Mouse (Mus musculus) hindbrain, embryonic 14.5 days (tissue): ENCODE measurements around the gene Samhd1. TPM values are rescaled to one million over a fixed set of nuclear protein-coding genes. Genes with fewer than 3 reads are reported as not detected.
"Not testable (repeated sequence)": the region's sequence is repeated elsewhere in the genome, so short reads cannot be mapped to it uniquely, and the experiment has no call there.

Experiments
- ATAC-seq: fragments of 200-750 bp; cut with Nextera tagmentation; 2 replicates; pipeline ENCODE4 v1.8.0; 2017; ENCODE audit warnings: moderate number of reproducible peaks, mild to moderate bottlenecking, moderate TSS enrichment, moderate library complexity; ENCODE audit not compliant: low FRiP score
- DNase-seq: peaks from one replicate; pipeline ENCODE4 v3.0.0-alpha.2; 2015; ENCODE audit warnings: low spot score
- H3K27ac ChIP-seq: fragments of 300-500 bp; sonication (generic); 2 replicates; pipeline ENCODE4 v1.5.1; 2014; ENCODE audit warnings: mild to moderate bottlenecking, moderate library complexity
- H3K27me3 ChIP-seq: fragments of 300-500 bp; sonication (generic); 2 replicates; pipeline ENCODE4 v1.6.1; 2014; ENCODE audit warnings: mild to moderate bottlenecking, low read length, mixed read lengths; ENCODE audit not compliant: control insufficient read depth, insufficient read depth
- H3K36me3 ChIP-seq: fragments of 300-500 bp; sonication (generic); replicated peaks from 2 replicates; pipeline ENCODE4 v1.6.1; 2014; ENCODE audit not compliant: control insufficient read depth, insufficient read depth
- H3K4me1 ChIP-seq: fragments of 300-500 bp; sonication (generic); replicated peaks from 2 replicates; pipeline ENCODE4 v1.6.1; 2014; ENCODE audit warnings: antibody characterized with exemption, low read length, mixed read lengths; ENCODE audit not compliant: control insufficient read depth, insufficient read depth
- H3K4me2 ChIP-seq: fragments of 300-500 bp; sonication (generic); replicated peaks from 2 replicates; pipeline ENCODE4 v1.6.1; 2014; ENCODE audit warnings: mild to moderate bottlenecking, moderate library complexity
- H3K4me3 ChIP-seq: fragments of 300-500 bp; sonication (generic); replicated peaks from 2 replicates; pipeline ENCODE4 v1.5.1; 2014; ENCODE audit warnings: mild to moderate bottlenecking, low read length
- H3K9ac ChIP-seq: fragments of 300-500 bp; sonication (generic); 2 replicates; pipeline ENCODE4 v1.6.1; 2014
- H3K9me3 ChIP-seq: fragments of 300-500 bp; sonication (generic); 2 replicates; pipeline ENCODE4 v1.6.1; 2016; ENCODE audit warnings: low read length; ENCODE audit not compliant: control insufficient read depth
- WGBS: fragments of 180-500 bp; shearing (Covaris S2); extraction: QIAGEN DNeasy Blood & Tissue Kit; methylation state at CpG from one replicate; pipeline ENCODE4 v1.1.7; 2014; 5-methylcytosine and 5-hydroxymethylcytosine counted together
- polyA plus RNA-seq: library from polyadenylated mRNA; unstranded; fragments of >200 nt; fragmentation: Nextera tagmentation; extraction: Ambion mirVana; gene quantifications from 2 replicates; pipeline ENCODE4 v1.2.1, GENCODE M21; 2014

Gene Samhd1
- polyA plus RNA-seq, 1 experiment from 2014 or later = 12.2 TPM

GRCm38 (mm10) chr2:157165312-157166224, 30.5 kb upstream of the Samhd1 start:
- H3K4me3 ChIP-seq, H3K4me2 ChIP-seq, H3K9ac ChIP-seq, H3K4me1 ChIP-seq, H3K9me3 ChIP-seq, ATAC-seq, H3K27me3 ChIP-seq, DNase-seq, H3K27ac ChIP-seq: not testable (repeated sequence)
- H3K36me3 ChIP-seq = peaks cover 62% of the 10 kb centered on the region

- DNase-seq (no peak), ATAC-seq (no peak)
- WGBS = 90% methylated on average over 2 of the region's 2 CpGs
- no peak overlapping the region for H3K4me3 ChIP-seq
- no peaks in the 10 kb centered on the region for H3K4me1 ChIP-seq
- H3K4me2 ChIP-seq = no peak overlapping the region
- no peak overlapping the region for H3K9ac ChIP-seq
- no peak overlapping the region for H3K27ac ChIP-seq
- no peaks in the 10 kb centered on the region for H3K9me3 ChIP-seq
- H3K27me3 ChIP-seq = no peaks in the 10 kb centered on the region
- peaks cover 67% of the 10 kb centered on the region for H3K36me3 ChIP-seq
These were observed 29.0 kb upstream of the Samhd1 start for GRCm38 (mm10) chr2:157164101-157164500.

GRCm38 (mm10) chr2:157156079-157156478, 21.0 kb upstream of the Samhd1 start:
- Histone ChIP-seq H3K36me3 (peaks cover 57% of the 10 kb centered on the region), H3K4me3 (no peak overlapping the region), H3K4me2 (no peak overlapping the region), H3K27ac (no peak overlapping the region), H3K27me3 (no peaks in the 10 kb centered on the region), H3K4me1 (no peaks in the 10 kb centered on the region), H3K9me3 (no peaks in the 10 kb centered on the region), H3K9ac (no peak overlapping the region)
- DNase-seq (no peak), ATAC-seq (no peak)
- WGBS = 82% methylated on average over 1 of the region's 1 CpGs

- no peak overlapping the region for H3K4me2 ChIP-seq
- WGBS = 88% methylated on average over 2 of the region's 2 CpGs
- H3K9me3 ChIP-seq = no peaks in the 10 kb centered on the region
- H3K4me1 ChIP-seq = no peaks in the 10 kb centered on the region
- H3K36me3 ChIP-seq = peaks cover 54% of the 10 kb centered on the region
- DNase-seq = no peak
- H3K27ac ChIP-seq = no peak overlapping the region
- no peaks in the 10 kb centered on the region for H3K27me3 ChIP-seq
- no peak for ATAC-seq
- H3K9ac ChIP-seq = no peak overlapping the region
- no peak overlapping the region for H3K4me3 ChIP-seq
These were observed 18.2 kb upstream of the Samhd1 start for GRCm38 (mm10) chr2:157153235-157153634.

GRCm38 (mm10) chr2:157148417-157148816, 13.4 kb upstream of the Samhd1 start:
- Histone ChIP-seq H3K9ac (no peak overlapping the region), H3K27me3 (no peaks in the 10 kb centered on the region), H3K4me2 (no peak overlapping the region), H3K9me3 (no peaks in the 10 kb centered on the region), H3K4me3 (no peak overlapping the region), H3K4me1 (no peaks in the 10 kb centered on the region), H3K36me3 (peaks cover 64% of the 10 kb centered on the region), H3K27ac (no peak overlapping the region)
- no peak for DNase-seq
- ATAC-seq = no peak
- WGBS = 94% methylated on average over 5 of the region's 5 CpGs

- peaks cover 63% of the 10 kb centered on the region for H3K36me3 ChIP-seq
- no peak overlapping the region for H3K4me2 ChIP-seq
- no peak overlapping the region for H3K4me3 ChIP-seq
- H3K4me1 ChIP-seq = no peaks in the 10 kb centered on the region
- H3K27ac ChIP-seq = no peak overlapping the region
- H3K9ac ChIP-seq = no peak overlapping the region
- no peaks in the 10 kb centered on the region for H3K9me3 ChIP-seq
- DNase-seq = no peak
- 94% methylated on average over 9 of the region's 9 CpGs for WGBS
- no peaks in the 10 kb centered on the region for H3K27me3 ChIP-seq
- no peak for ATAC-seq
These were observed 12.4 kb upstream of the Samhd1 start for GRCm38 (mm10) chr2:157147397-157148020.

- Histone ChIP-seq H3K27me3 (no peaks in the 10 kb centered on the region), H3K9me3 (no peaks in the 10 kb centered on the region), H3K4me1 (no peaks in the 10 kb centered on the region), H3K36me3 (peaks cover 47% of the 10 kb centered on the region), H3K9ac (no peak overlapping the region), H3K4me2 (no peak overlapping the region), H3K4me3 (no peak overlapping the region), H3K27ac (no peak overlapping the region)
- DNase-seq (no peak), ATAC-seq (no peak)
- WGBS = 97% methylated on average over 1 of the region's 1 CpGs
These were observed 10.1 kb upstream of the Samhd1 start for GRCm38 (mm10) chr2:157145173-157145572.

GRCm38 (mm10) chr2:157144132-157144531, 9.1 kb upstream of the Samhd1 start:
- Histone ChIP-seq H3K4me2 (no peak overlapping the region), H3K4me1 (no peaks in the 10 kb centered on the region), H3K36me3 (peaks cover 36% of the 10 kb centered on the region), H3K9me3 (no peaks in the 10 kb centered on the region), H3K27me3 (no peaks in the 10 kb centered on the region), H3K4me3 (no peak overlapping the region), H3K27ac (no peak overlapping the region), H3K9ac (no peak overlapping the region)
- no peak for DNase-seq
- 79% methylated on average over 5 of the region's 5 CpGs for WGBS
- no peak for ATAC-seq

GRCm38 (mm10) chr2:157141962-157142361, 6.9 kb upstream of the Samhd1 start:
- H3K27ac ChIP-seq = no peak overlapping the region
- H3K9me3 ChIP-seq = no peaks in the 10 kb centered on the region
- 86% methylated on average over 4 of the region's 4 CpGs for WGBS
- H3K4me2 ChIP-seq = no peak overlapping the region
- H3K9ac ChIP-seq = no peak overlapping the region
- no peaks in the 10 kb centered on the region for H3K4me1 ChIP-seq
- no peak overlapping the region for H3K4me3 ChIP-seq
- no peaks in the 10 kb centered on the region for H3K27me3 ChIP-seq
- peaks cover 18% of the 10 kb centered on the region for H3K36me3 ChIP-seq
- ATAC-seq = no peak
- no peak for DNase-seq
